Mouse (Mus musculus) embryonic facial prominence, embryonic 11.5 days (tissue): Measurements from ENCODE around the gene BC048507. TPM values are rescaled to one million over a fixed set of nuclear protein-coding genes. Genes with fewer than 3 reads are reported as not detected.
"Not testable (repeated sequence)": the region's sequence is repeated elsewhere in the genome, so short reads cannot be mapped to it uniquely, and the experiment has no call there.

ENCODE experiments used
- ATAC-seq: fragments of 200-750 bp; cut with Nextera tagmentation; replicated peaks from 2 replicates; pipeline ENCODE4 v1.8.0; 2017; ENCODE audit warnings: low read depth; ENCODE audit not compliant: insufficient number of reproducible peaks, low FRiP score, low TSS enrichment
- DNase-seq: peaks from one replicate; pipeline ENCODE4 v3.0.0-alpha.2; 2015; ENCODE audit warnings: low spot score
- H3K27ac ChIP-seq: fragments of 300-500 bp; sonication (generic); replicated peaks from 2 replicates; pipeline ENCODE4 v1.5.1; 2014; ENCODE audit warnings: mild to moderate bottlenecking, low read depth, low read length, control low read depth
- H3K27me3 ChIP-seq: fragments of 300-500 bp; sonication (generic); 2 replicates; pipeline ENCODE4 v1.6.1; 2014; ENCODE audit warnings: mild to moderate bottlenecking, low read length, moderate library complexity, mixed read lengths; ENCODE audit not compliant: control insufficient read depth, insufficient read depth
- H3K36me3 ChIP-seq: fragments of 300-500 bp; sonication (generic); replicated peaks from 2 replicates; pipeline ENCODE4 v1.6.1; 2014; ENCODE audit warnings: low read depth, mild to moderate bottlenecking, low read length, moderate library complexity, mixed read lengths; ENCODE audit not compliant: control insufficient read depth, insufficient read depth
- H3K4me1 ChIP-seq: fragments of 300-500 bp; sonication (generic); 2 replicates; pipeline ENCODE4 v1.6.1; 2014; ENCODE audit warnings: low read length, mixed read lengths; ENCODE audit not compliant: control insufficient read depth, insufficient read depth
- H3K4me2 ChIP-seq: fragments of 300-500 bp; sonication (generic); 2 replicates; pipeline ENCODE4 v1.6.1; 2014; ENCODE audit warnings: low read depth, mild to moderate bottlenecking, control low read depth, low read length, moderate library complexity
- H3K4me3 ChIP-seq: fragments of 300-500 bp; sonication (generic); 2 replicates; pipeline ENCODE4 v1.5.1; 2014; ENCODE audit warnings: low read depth, low read length, control low read depth
- H3K9ac ChIP-seq: fragments of 300-500 bp; sonication (generic); replicated peaks from 2 replicates; pipeline ENCODE4 v1.6.1; 2014; ENCODE audit warnings: mild to moderate bottlenecking, control low read depth, low read length
- H3K9me3 ChIP-seq: fragments of 300-500 bp; sonication (generic); replicated peaks from 2 replicates; pipeline ENCODE4 v1.6.1; 2016; ENCODE audit warnings: mild to moderate bottlenecking, low read length, inconsistent platforms, mixed read lengths; ENCODE audit not compliant: control insufficient read depth
- WGBS: fragments of 180-500 bp; shearing (Covaris S2); extraction: QIAGEN DNeasy Blood & Tissue Kit; methylation state at CpG from one replicate; pipeline ENCODE4 v1.1.7; 2014; 5-methylcytosine and 5-hydroxymethylcytosine counted together
- polyA plus RNA-seq: library from polyadenylated mRNA; unstranded; fragments of >200 nt; fragmentation: Nextera tagmentation; extraction: Ambion mirVana; gene quantifications from 2 replicates; pipeline ENCODE4 v1.2.1, GENCODE M21; 2014

BC048507 gene
- not detected in 2 replicates for polyA plus RNA-seq

DNA sequence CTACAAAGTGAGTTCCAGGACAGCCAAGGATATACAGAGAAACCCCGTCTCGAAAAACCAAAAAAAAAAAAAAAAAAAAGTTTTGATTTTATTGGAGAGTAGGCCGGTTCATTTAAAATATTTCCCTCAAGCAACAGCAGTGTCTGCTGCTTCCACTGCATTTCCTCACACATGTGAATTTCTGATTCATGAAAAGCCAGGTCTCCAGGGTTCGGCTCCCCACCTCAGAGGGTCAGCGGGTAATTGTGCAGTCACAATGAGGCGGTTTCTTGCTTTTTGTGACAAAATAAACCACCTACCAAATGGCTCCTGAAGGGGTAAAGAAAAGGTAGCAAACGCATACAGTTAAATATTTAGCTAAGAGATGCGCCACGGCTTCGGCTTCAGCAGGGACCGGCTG, at the start of gene BC048507:
TSS of gene BC048507 (plus strand) at position 301 of the 400 bp plus-strand sequence.
- WGBS = 78% methylated on average over 11 of the region's 11 CpGs

DNA sequence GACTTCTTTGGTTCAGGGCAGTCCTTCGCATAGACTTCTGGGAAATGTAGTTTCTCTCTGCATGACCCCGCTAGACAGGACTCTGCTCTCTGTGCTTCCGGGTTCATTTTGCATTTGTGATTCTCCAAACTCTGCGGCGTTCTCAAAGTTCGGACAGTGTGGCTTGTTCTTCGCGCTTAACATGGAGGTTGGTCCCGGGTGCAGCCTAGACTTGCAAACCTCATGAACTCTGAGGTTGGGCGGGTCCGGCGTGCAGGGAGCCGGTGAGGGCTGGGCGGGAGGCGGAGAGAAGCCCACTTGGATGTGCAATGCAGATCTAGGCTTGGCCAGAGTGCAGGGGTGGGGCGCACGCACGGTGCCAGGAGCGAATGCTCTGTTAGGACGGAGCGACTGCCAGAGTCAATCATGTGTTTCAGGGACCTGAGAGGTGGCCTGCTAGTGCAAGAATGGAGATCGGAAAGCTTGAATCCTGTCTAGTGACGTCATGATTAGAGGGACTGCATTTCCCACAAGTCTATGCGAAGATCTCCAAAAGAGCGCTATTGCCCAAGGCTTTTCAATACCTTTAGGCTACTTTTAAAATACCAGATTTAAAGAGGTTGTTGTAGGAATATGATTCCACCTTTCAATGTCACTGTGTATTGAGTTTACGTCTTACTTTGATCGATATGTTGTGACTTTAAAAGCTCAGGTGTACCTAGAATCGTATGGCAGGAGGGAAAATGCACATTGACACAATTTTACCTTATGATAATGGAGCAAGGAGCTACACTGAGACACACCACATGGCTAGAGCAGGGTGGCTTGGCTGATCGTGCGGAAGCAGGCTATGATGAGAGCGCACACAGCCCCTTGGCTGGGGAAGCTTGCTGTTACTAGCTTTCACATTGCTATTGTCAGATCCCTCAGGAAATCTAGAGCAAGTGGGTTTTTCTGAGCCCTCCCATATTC, 49.1 kb upstream of the BC048507 start, which contains the start of gene Zfp273:
TSS of gene Zfp273 (plus strand) at position 31 of the 951 bp plus-strand sequence.
- Histone ChIP-seq H3K9me3 (no peaks in the 10 kb centered on the region), H3K27ac (0 out of 2 replicates have a peak within 1 kb of the TSS, but pooled peaks have one; percentile 38), H3K9ac (peak within 1 kb of the TSS; percentile 47), H3K4me3 (peak within 1 kb of the TSS; percentile 56), H3K4me2 (peak within 1 kb of the TSS; percentile 59), H3K27me3 (no peaks in the 10 kb centered on the region), H3K4me1 (no peaks in the 10 kb centered on the region), H3K36me3 (no peaks in the 10 kb centered on the region)
- DNase-seq = peak; percentile 86
- peak; percentile 93 for ATAC-seq
- WGBS = 6% methylated on average over 31 of the region's 31 CpGs

More for the DNA sequence above, at the start of gene BC048507:
- ATAC-seq = no peak
- no peaks in the 10 kb centered on the region for H3K9me3 ChIP-seq
- H3K9ac ChIP-seq = no peak within 1 kb of the TSS
- no peak within 1 kb of the TSS for H3K4me2 ChIP-seq
- DNase-seq = no peak
- H3K27me3 ChIP-seq = no peaks in the 10 kb centered on the region
- H3K36me3 ChIP-seq = no peaks in the 10 kb centered on the region
- no peak within 1 kb of the TSS for H3K4me3 ChIP-seq
- no peaks in the 10 kb centered on the region for H3K4me1 ChIP-seq
- H3K27ac ChIP-seq = no peak within 1 kb of the TSS

DNA sequence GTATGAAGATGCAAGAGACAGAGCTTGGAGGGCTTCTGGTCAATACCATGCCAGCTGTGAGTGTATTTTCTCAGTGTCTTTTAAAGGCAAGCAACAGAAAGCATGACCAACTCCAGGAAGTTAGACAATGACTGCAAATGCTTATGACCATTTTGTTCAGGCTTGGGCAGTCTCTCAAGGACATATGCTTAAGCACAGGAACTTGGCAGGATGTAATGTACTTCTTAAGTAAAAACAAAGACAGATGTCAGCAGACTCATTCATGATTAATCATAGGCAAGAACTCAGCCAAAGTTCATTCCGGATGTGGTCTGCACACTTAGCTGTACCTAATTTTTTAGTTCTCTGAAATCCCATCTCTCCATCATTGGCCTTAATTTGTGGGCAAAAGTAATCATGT, 44.5 kb upstream of the BC048507 start:
- ATAC-seq = no peak
- Histone ChIP-seq H3K36me3 (no peaks in the 10 kb centered on the region; the same call in 1 of the 2 replicates), H3K4me2 (no peak overlapping the region), H3K27ac (no peak overlapping the region), H3K9me3 (no peaks in the 10 kb centered on the region), H3K4me3 (no peak overlapping the region), H3K27me3 (no peaks in the 10 kb centered on the region), H3K4me1 (no peaks in the 10 kb centered on the region), H3K9ac (no peak overlapping the region)
- DNase-seq = no peak
- WGBS = 88% methylated on average over 1 of the region's 1 CpGs

DNA sequence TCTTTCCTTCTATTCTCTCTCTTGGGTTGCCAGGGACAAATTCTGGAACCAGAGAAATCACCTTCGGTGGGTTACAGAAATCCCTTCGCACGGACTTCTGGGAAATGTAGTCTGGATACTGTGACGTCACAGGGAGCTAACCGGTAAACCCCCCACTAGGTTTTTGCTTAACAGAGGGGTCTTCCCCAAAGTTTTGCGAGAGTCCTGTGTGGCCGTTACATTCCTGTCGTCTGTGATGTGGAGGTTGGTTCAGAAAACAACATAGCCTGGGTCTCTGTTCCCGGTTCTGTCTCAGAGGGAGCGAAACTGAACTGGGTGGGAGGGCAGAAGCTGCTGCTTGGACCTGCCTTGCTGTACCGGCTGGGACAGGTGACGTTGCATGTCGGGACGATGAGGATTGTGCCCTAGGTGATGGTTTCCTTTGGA, 32.2 kb upstream of the BC048507 start, which contains the start of gene Gm10037:
TSS of gene Gm10037 (plus strand) at position 196 of the 426 bp plus-strand sequence.
- peak within 1 kb of the TSS; percentile 51 for H3K9ac ChIP-seq
- no peaks in the 10 kb centered on the region for H3K4me1 ChIP-seq
- peak; percentile 75 for ATAC-seq
- no peaks in the 10 kb centered on the region for H3K9me3 ChIP-seq
- H3K27ac ChIP-seq = no peak within 1 kb of the TSS
- no peaks in the 10 kb centered on the region for H3K27me3 ChIP-seq
- 2% methylated on average over 14 of the region's 14 CpGs for WGBS
- H3K4me2 ChIP-seq = peak within 1 kb of the TSS; percentile 49
- DNase-seq = peak; percentile 85
- H3K4me3 ChIP-seq = peak within 1 kb of the TSS; percentile 46
- H3K36me3 ChIP-seq = no peaks in the 10 kb centered on the region

DNA sequence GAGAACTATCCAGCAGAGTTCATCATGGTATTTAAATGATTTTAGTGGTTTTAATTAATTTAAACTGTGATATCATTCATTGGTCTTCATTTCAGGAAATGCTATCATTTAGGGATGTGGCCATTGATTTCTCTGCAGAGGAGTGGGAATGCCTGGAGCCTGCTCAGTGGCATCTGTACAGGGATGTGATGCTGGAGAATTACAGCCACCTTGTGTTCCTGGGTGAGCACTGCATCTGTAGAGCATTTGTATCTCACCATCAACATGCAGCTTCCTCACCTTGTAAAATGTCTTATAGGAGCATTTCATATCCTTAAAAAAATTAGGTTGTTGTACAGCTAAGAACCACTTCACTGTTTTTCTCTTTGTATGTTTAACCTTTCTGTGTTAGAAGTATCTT, 30.0 kb upstream of the BC048507 start:
- not testable (repeated sequence) for H3K27ac ChIP-seq

DNA sequence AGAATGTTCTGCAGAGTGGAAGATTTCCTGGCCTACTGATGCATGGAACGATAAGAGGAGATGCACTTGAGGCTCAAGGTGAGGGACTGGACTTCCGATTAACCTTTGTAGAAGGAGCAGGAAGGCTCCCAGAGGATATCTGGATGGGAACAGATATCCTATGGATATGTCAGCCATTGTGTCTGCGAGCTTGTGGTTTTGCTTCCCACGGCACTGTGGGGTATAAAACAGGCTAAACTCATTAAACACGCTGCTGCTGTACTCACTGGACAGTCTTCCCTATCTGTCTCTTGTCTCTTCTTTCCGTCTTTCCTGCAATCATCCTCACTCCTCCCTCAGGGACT, 19.4 kb upstream of the BC048507 start:
- DNase-seq (no peak), ATAC-seq (no peak)
- peak overlapping the region; percentile 36 for H3K4me2 ChIP-seq
- no peaks in the 10 kb centered on the region for H3K9me3 ChIP-seq
- no peaks in the 10 kb centered on the region for H3K36me3 ChIP-seq
- H3K4me1 ChIP-seq = no peaks in the 10 kb centered on the region; the same call in 1 of the 2 replicates
- H3K9ac ChIP-seq = peak overlapping the region; percentile 51
- H3K27ac ChIP-seq = no peak overlapping the region
- no peaks in the 10 kb centered on the region for H3K27me3 ChIP-seq
- WGBS = 39% methylated on average over 6 of the region's 6 CpGs
- H3K4me3 ChIP-seq = no peak overlapping the region

More for the DNA sequence above, 30.0 kb upstream of the BC048507 start:
- not testable (repeated sequence) for H3K9me3 ChIP-seq, H3K36me3 ChIP-seq, ATAC-seq, DNase-seq, H3K4me2 ChIP-seq, H3K27me3 ChIP-seq, H3K4me1 ChIP-seq, H3K9ac ChIP-seq, H3K4me3 ChIP-seq

DNA sequence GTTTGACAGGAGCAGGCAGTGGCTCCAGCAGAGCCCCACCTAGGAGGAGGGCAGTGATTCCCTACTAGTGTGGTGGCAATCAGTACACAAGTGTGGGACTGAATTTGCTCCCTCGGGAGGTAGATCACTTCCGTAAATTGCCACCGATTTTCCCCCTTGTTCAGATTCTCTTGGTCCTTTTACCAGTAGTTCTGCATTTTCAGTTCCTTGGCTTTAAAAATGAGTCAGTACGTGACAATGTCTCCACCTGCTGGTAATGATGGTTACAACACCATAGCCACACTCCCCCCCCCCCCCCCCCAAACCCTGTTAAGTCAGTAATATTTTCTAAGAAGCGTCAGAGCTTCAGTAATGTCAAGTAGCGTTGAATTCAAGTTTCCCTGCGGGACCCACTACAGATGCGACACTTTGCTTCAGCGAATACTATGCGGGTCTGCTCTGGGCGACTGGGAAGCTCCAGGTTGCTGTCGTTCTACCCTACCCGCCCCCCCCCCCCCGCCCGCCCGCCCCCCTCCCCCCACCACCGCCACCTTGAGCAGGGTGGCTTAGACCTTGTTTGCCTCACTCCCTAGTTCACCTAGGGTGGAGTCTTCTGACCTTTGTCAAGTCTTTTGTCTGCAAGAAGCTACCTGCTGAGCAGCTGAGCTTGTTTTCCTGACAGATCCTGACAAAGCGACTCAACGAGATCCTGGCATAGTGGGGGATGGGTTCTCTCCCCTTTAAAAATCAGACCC, 18.8 kb upstream of the BC048507 start:
- Histone ChIP-seq H3K27ac (no peak overlapping the region), H3K27me3 (no peaks in the 10 kb centered on the region), H3K9ac (peak overlapping the region; percentile 51), H3K4me3 (peak overlapping the region; percentile 17), H3K36me3 (no peaks in the 10 kb centered on the region), H3K4me2 (peak overlapping the region; percentile 36), H3K4me1 (no peaks in the 10 kb centered on the region; the same call in 1 of the 2 replicates), H3K9me3 (no peaks in the 10 kb centered on the region)
- under 1% methylated on average over 14 of the region's 19 CpGs for WGBS
- DNase-seq (peak; percentile 79), ATAC-seq (peak; percentile 48; the same call in 1 of the 2 replicates)
